Mouse (Mus musculus) thymus, adult 2 months (tissue): ENCODE data around the gene Slc2a13.

Experiments used
- CTCF ChIP-seq: fragments of 200-500 bp; IDR thresholded peaks from 2 replicates; pipeline ENCODE4 v1.5.1; 2012; ENCODE audit warnings: mild to moderate bottlenecking, control low read depth, low read length, moderate library complexity, borderline replicate concordance; ENCODE audit not compliant: control insufficient read depth, poor library complexity, insufficient read depth; ENCODE audit errors: extremely low read depth
- POLR2A ChIP-seq: fragments of 200-500 bp; IDR thresholded peaks from 2 replicates; pipeline ENCODE4 v1.6.1; 2012; ENCODE audit warnings: mild to moderate bottlenecking, low read length, control low read depth, moderate library complexity; ENCODE audit not compliant: control insufficient read depth, poor library complexity, insufficient read depth; ENCODE audit errors: extremely low read depth

DNA sequence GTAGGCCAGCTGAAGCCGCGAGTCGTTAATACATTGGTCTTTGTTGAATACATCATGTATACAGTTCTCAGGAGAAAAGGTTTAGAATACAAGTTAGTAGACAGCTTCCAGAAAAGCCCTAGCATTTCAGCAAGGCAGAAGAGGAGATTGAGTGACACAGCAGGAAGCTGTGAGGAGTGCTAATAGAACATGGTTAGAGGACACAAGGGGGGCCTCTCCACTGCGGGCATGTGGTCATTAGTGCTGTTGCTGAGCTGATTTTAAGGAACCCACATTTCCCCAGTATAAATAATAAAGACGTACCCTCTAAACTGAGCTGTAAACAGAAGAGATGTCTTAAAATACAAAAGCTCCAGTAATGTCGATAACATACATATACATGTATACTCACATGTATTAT is 322.2 kb downstream of the Slc2a13 start:
- TF ChIP-seq POLR2A (no peak), CTCF (no peak)
